Mouse (Mus musculus) limb, embryonic 11.5 days (tissue): ENCODE measurements around the gene Wscd1. TPM values are rescaled to one million over a fixed set of nuclear protein-coding genes. Genes with fewer than 3 reads are reported as not detected.

Experiments
- ATAC-seq: fragments of 200-750 bp; cut with Nextera tagmentation; 2 replicates; pipeline ENCODE4 v1.8.0; 2017; ENCODE audit warnings: low read depth; ENCODE audit not compliant: insufficient number of reproducible peaks, low FRiP score, low TSS enrichment
- DNase-seq: peaks from one replicate; pipeline ENCODE4 v3.0.0-alpha.2; 2015; ENCODE audit warnings: low spot score
- H3K27ac ChIP-seq: fragments of 300-500 bp; sonication (generic); replicated peaks from 2 replicates; pipeline ENCODE4 v1.5.1; 2014; ENCODE audit warnings: low read depth, mild to moderate bottlenecking, low read length
- H3K27me3 ChIP-seq: fragments of 300-500 bp; sonication (generic); 2 replicates; pipeline ENCODE4 v1.6.1; 2014; ENCODE audit warnings: mild to moderate bottlenecking, low read length, mixed read lengths; ENCODE audit not compliant: control insufficient read depth, insufficient read depth
- H3K36me3 ChIP-seq: fragments of 300-500 bp; sonication (generic); 2 replicates; pipeline ENCODE4 v1.6.1; 2014; ENCODE audit warnings: mild to moderate bottlenecking, low read length, moderate library complexity, mixed read lengths; ENCODE audit not compliant: control insufficient read depth, insufficient read depth
- H3K4me1 ChIP-seq: fragments of 300-500 bp; sonication (generic); 2 replicates; pipeline ENCODE4 v1.6.1; 2014; ENCODE audit warnings: low read length, mixed read lengths; ENCODE audit not compliant: control insufficient read depth, insufficient read depth
- H3K4me2 ChIP-seq: fragments of 300-500 bp; sonication (generic); 2 replicates; pipeline ENCODE4 v1.6.1; 2014; ENCODE audit warnings: low read depth, mild to moderate bottlenecking, moderate library complexity; ENCODE audit not compliant: severe bottlenecking
- H3K4me3 ChIP-seq: fragments of 300-500 bp; sonication (generic); 2 replicates; pipeline ENCODE4 v1.5.1; 2014; ENCODE audit warnings: low read depth, low read length
- H3K9ac ChIP-seq: fragments of 300-500 bp; sonication (generic); 2 replicates; pipeline ENCODE4 v1.6.1; 2014; ENCODE audit warnings: mild to moderate bottlenecking, low read length
- H3K9me3 ChIP-seq: fragments of 300-500 bp; sonication (generic); 2 replicates; pipeline ENCODE4 v1.6.1; 2016; ENCODE audit warnings: low read length; ENCODE audit not compliant: control insufficient read depth
- WGBS: fragments of 180-500 bp; shearing (Covaris S2); extraction: QIAGEN DNeasy Blood & Tissue Kit; methylation state at CpG from one replicate; pipeline ENCODE4 v1.1.7; 2014; 5-methylcytosine and 5-hydroxymethylcytosine counted together
- polyA plus RNA-seq: library from polyadenylated mRNA; unstranded; fragments of >200 nt; fragmentation: Nextera tagmentation; extraction: Ambion mirVana; gene quantifications from 2 replicates; pipeline ENCODE4 v1.2.1, GENCODE M21; 2014

Gene Wscd1
- polyA plus RNA-seq, 1 experiment from 2014 or later: 1.5 TPM

DNA sequence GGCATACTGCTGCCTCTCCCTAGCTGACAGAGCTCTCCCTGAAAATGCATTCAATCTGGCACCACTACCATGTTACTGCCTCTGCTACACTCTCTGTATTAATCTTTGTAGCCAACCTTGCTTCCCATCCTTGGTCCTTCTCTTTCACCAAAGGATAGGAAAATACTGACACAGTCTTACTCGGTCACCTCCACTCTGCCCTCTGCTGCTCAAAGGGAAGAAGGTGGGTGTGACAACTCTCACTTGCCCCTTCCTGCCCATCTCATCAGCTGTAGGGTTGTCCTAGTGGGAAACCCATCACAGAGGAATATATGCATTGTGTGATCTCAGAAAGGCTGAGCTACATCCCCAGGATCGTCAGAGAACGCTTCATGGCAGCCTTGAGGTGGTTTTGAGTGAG, 40.5 kb downstream of the Wscd1 start:
- Histone ChIP-seq H3K27me3 (no peaks in the 10 kb centered on the region), H3K4me3 (no peak overlapping the region), H3K27ac (no peak overlapping the region), H3K36me3 (no peaks in the 10 kb centered on the region), H3K4me2 (no peak overlapping the region), H3K9me3 (no peaks in the 10 kb centered on the region), H3K4me1 (no peaks in the 10 kb centered on the region), H3K9ac (no peak overlapping the region)
- no peak for DNase-seq
- WGBS: 69% methylated on average over 3 of the region's 3 CpGs
- no peak for ATAC-seq

GRCm38 (mm10) chr11:71799206-71799605, 49.5 kb downstream of the Wscd1 start:
- DNase-seq (no peak), ATAC-seq (no peak)
- Histone ChIP-seq H3K4me3 (no peak overlapping the region), H3K27ac (no peak overlapping the region), H3K4me2 (no peak overlapping the region), H3K9me3 (no peaks in the 10 kb centered on the region), H3K27me3 (no peaks in the 10 kb centered on the region), H3K9ac (no peak overlapping the region), H3K4me1 (no peaks in the 10 kb centered on the region), H3K36me3 (no peaks in the 10 kb centered on the region)
- WGBS: 89% methylated on average over 4 of the region's 4 CpGs

DNA sequence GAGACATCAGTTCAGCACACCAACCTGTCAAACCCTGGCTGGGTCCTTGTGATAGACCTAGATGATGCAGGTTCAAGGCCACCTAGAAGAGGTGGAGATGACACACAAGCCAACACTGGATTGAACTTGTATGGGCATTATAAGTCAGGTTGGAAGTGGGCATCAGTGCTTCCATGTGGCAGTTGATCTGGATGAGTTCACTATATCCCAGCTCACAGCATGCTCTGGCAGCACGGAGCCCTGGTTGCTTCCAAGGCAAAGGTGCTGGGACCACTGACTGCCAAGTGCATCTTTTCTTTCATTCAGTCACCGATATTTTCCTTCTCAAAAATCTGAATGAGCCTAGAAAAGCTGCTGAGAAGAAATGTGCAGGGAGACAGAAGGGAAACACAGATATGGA, 58.8 kb downstream of the Wscd1 start:
- no peak for DNase-seq
- H3K4me3 ChIP-seq: no peak overlapping the region
- H3K4me2 ChIP-seq: no peak overlapping the region
- WGBS: 91% methylated on average over 2 of the region's 2 CpGs
- H3K4me1 ChIP-seq: no peaks in the 10 kb centered on the region
- no peak overlapping the region for H3K27ac ChIP-seq
- H3K36me3 ChIP-seq: no peaks in the 10 kb centered on the region
- no peaks in the 10 kb centered on the region for H3K27me3 ChIP-seq
- H3K9ac ChIP-seq: no peak overlapping the region
- no peaks in the 10 kb centered on the region for H3K9me3 ChIP-seq
- no peak for ATAC-seq

- H3K27me3 ChIP-seq: no peaks in the 10 kb centered on the region
- 79% methylated on average over 2 of the region's 2 CpGs for WGBS
- ATAC-seq (no peak), DNase-seq (no peak)
- H3K9me3 ChIP-seq: no peaks in the 10 kb centered on the region
- H3K9ac ChIP-seq: no peak overlapping the region
- H3K4me2 ChIP-seq: no peak overlapping the region
- no peak overlapping the region for H3K27ac ChIP-seq
- no peak overlapping the region for H3K4me3 ChIP-seq
- H3K4me1 ChIP-seq: no peaks in the 10 kb centered on the region
- no peaks in the 10 kb centered on the region for H3K36me3 ChIP-seq
Observed at GRCm38 (mm10) chr11:71811828-71812227, 62.1 kb downstream of the Wscd1 start.

DNA sequence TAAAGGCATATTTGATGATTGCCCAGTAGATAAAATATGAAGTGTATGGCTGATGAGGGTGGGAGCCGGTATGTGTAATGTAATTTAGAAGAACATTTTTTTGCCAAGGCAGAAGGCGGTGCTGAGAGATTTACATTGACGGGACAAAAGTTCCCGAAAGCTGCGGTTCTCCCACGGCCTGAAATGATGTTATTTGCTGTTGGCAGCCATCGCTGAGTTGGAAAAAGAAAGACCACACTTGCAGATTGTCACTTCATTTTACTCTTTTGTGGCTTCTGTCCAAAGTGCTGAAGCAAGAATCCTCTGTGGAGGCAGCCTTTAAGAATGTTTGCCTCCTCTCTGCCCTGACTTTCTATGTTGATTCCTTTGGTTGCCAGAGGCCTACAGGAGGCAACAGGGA, 63.2 kb downstream of the Wscd1 start:
- ATAC-seq (no peak), DNase-seq (no peak)
- Histone ChIP-seq H3K27me3 (no peaks in the 10 kb centered on the region), H3K27ac (no peak overlapping the region), H3K9ac (no peak overlapping the region), H3K4me1 (no peaks in the 10 kb centered on the region), H3K4me3 (no peak overlapping the region), H3K36me3 (no peaks in the 10 kb centered on the region), H3K9me3 (no peaks in the 10 kb centered on the region), H3K4me2 (no peak overlapping the region)
- WGBS: 85% methylated on average over 7 of the region's 7 CpGs

- WGBS: 67% methylated on average over 7 of the region's 7 CpGs
- DNase-seq (no peak), ATAC-seq (no peak)
- Histone ChIP-seq H3K36me3 (no peaks in the 10 kb centered on the region), H3K27ac (no peak overlapping the region), H3K9ac (no peak overlapping the region), H3K27me3 (no peaks in the 10 kb centered on the region), H3K9me3 (no peaks in the 10 kb centered on the region), H3K4me3 (no peak overlapping the region), H3K4me2 (no peak overlapping the region), H3K4me1 (no peaks in the 10 kb centered on the region)
Observed at GRCm38 (mm10) chr11:71814511-71814910, 64.8 kb downstream of the Wscd1 start.

- no peaks in the 10 kb centered on the region for H3K9me3 ChIP-seq
- H3K4me1 ChIP-seq: no peaks in the 10 kb centered on the region
- H3K4me3 ChIP-seq: no peak overlapping the region
- H3K9ac ChIP-seq: no peak overlapping the region
- H3K27me3 ChIP-seq: no peaks in the 10 kb centered on the region
- no peak for DNase-seq
- H3K4me2 ChIP-seq: no peak overlapping the region
- no peak for ATAC-seq
- no peaks in the 10 kb centered on the region for H3K36me3 ChIP-seq
- H3K27ac ChIP-seq: no peak overlapping the region
- WGBS: 80% methylated on average over 6 of the region's 6 CpGs
Observed at GRCm38 (mm10) chr11:71815326-71815725, 65.6 kb downstream of the Wscd1 start.

GRCm38 (mm10) chr11:71816918-71817317, 67.2 kb downstream of the Wscd1 start:
- DNase-seq: no peak
- H3K9me3 ChIP-seq: no peaks in the 10 kb centered on the region
- ATAC-seq: no peak
- no peak overlapping the region for H3K4me3 ChIP-seq
- no peaks in the 10 kb centered on the region for H3K36me3 ChIP-seq
- H3K27me3 ChIP-seq: no peaks in the 10 kb centered on the region
- no peaks in the 10 kb centered on the region for H3K4me1 ChIP-seq
- H3K27ac ChIP-seq: no peak overlapping the region
- H3K9ac ChIP-seq: no peak overlapping the region
- 83% methylated on average over 3 of the region's 3 CpGs for WGBS
- no peak overlapping the region for H3K4me2 ChIP-seq

GRCm38 (mm10) chr11:71817341-71817740, 67.6 kb downstream of the Wscd1 start:
- Histone ChIP-seq H3K4me2 (no peak overlapping the region), H3K36me3 (no peaks in the 10 kb centered on the region), H3K9me3 (no peaks in the 10 kb centered on the region), H3K4me1 (no peaks in the 10 kb centered on the region), H3K9ac (no peak overlapping the region), H3K27me3 (no peaks in the 10 kb centered on the region), H3K27ac (no peak overlapping the region), H3K4me3 (no peak overlapping the region)
- DNase-seq: no peak
- WGBS: 70% methylated on average over 4 of the region's 4 CpGs
- no peak for ATAC-seq
